Mouse (Mus musculus): ENCODE results near the gene 4930432K21Rik. TPM values are rescaled to one million over a fixed set of nuclear protein-coding genes. Genes with fewer than 3 reads are reported as not detected.
A peak's percentile ranks its signal among the peaks of the same experiment; 100 is the strongest.

4930432K21Rik gene
- polyA plus RNA-seq, 1 experiment = not detected

- peaks cover 88% of the 10 kb centered on the region for H3K36me3 ChIP-seq (ENCODE audit: control insufficient read depth)
Observed at GRCm38 (mm10) chr8:84137848-84138247, 10.0 kb upstream of the 4930432K21Rik start.

GRCm38 (mm10) chr8:84140838-84141237 lies 7.0 kb upstream of the 4930432K21Rik start:
- H3K4me3 ChIP-seq (replicated peaks) = no peak overlapping the region
- no peak for TF ChIP-seq TAL1 (IDR thresholded peaks at IDR 0.05; ENCODE audit: low read length)
- no peaks in the 10 kb centered on the region for H3K4me1 ChIP-seq (ENCODE audit: control insufficient read depth)
- H3K36me3 ChIP-seq (ENCODE audit: control insufficient read depth) = peaks cover 75% of the 10 kb centered on the region
- no peaks in the 10 kb centered on the region for H3K27me3 ChIP-seq (ENCODE audit: control insufficient read depth)
- H3K9me3 ChIP-seq (ENCODE audit: control insufficient read depth, low read length) = no peaks in the 10 kb centered on the region

More at GRCm38 (mm10) chr8:84137848-84138247, 10.0 kb upstream of the 4930432K21Rik start:
- Histone ChIP-seq H3K27me3 (ENCODE audit: control insufficient read depth) (no peaks in the 10 kb centered on the region), H3K4me1 (ENCODE audit: control insufficient read depth) (no peaks in the 10 kb centered on the region), H3K4me3 (replicated peaks) (no peak overlapping the region), H3K9me3 (ENCODE audit: control insufficient read depth, low read length) (no peaks in the 10 kb centered on the region)
- no peak for TF ChIP-seq TAL1 (IDR thresholded peaks at IDR 0.05; ENCODE audit: low read length)
- TF ChIP-seq GATA1 (IDR thresholded peaks at IDR 0.05; ENCODE audit: low read length) = no peak

GRCm38 (mm10) chr8:84144636-84145245 lies 3.1 kb upstream of the 4930432K21Rik start:
- Histone ChIP-seq H3K9me3 (ENCODE audit: control insufficient read depth, low read length) (no peaks in the 10 kb centered on the region), H3K36me3 (ENCODE audit: control insufficient read depth) (peaks cover 39% of the 10 kb centered on the region), H3K4me3 (replicated peaks) (no peak overlapping the region), H3K27me3 (ENCODE audit: control insufficient read depth) (no peaks in the 10 kb centered on the region), H3K4me1 (ENCODE audit: control insufficient read depth) (peaks cover 23% of the 10 kb centered on the region)
- TF ChIP-seq GATA1 (IDR thresholded peaks at IDR 0.05; ENCODE audit: low read length) = no peak
- no peak for TF ChIP-seq TAL1 (IDR thresholded peaks at IDR 0.05; ENCODE audit: low read length)

GRCm38 (mm10) chr8:84147324-84147766 lies 480 bp upstream of the 4930432K21Rik start:
- peaks cover 19% of the 10 kb centered on the region for H3K36me3 ChIP-seq (ENCODE audit: control insufficient read depth)
- peaks cover 23% of the 10 kb centered on the region for H3K4me1 ChIP-seq (ENCODE audit: control insufficient read depth)
- H3K9me3 ChIP-seq (ENCODE audit: control insufficient read depth, low read length) = no peaks in the 10 kb centered on the region
- no peak for TF ChIP-seq TAL1 (IDR thresholded peaks at IDR 0.05; ENCODE audit: low read length)
- no peak for TF ChIP-seq GATA1 (IDR thresholded peaks at IDR 0.05; ENCODE audit: low read length)
- peak overlapping the region; percentile 71 for H3K4me3 ChIP-seq (replicated peaks)
- no peaks in the 10 kb centered on the region for H3K27me3 ChIP-seq (ENCODE audit: control insufficient read depth)

GRCm38 (mm10) chr8:84148531-84148850 lies 666 bp downstream of the 4930432K21Rik start:
- Histone ChIP-seq H3K36me3 (ENCODE audit: control insufficient read depth) (peaks cover 8% of the 10 kb centered on the region), H3K9me3 (ENCODE audit: control insufficient read depth, low read length) (no peaks in the 10 kb centered on the region), H3K4me3 (replicated peaks) (no peak overlapping the region), H3K27me3 (ENCODE audit: control insufficient read depth) (no peaks in the 10 kb centered on the region), H3K4me1 (ENCODE audit: control insufficient read depth) (peaks cover 23% of the 10 kb centered on the region)
- TF ChIP-seq GATA1 (IDR thresholded peaks at IDR 0.05; ENCODE audit: low read length) (no peak), TAL1 (IDR thresholded peaks at IDR 0.05; ENCODE audit: low read length) (no peak)

GRCm38 (mm10) chr8:84149181-84149580 lies 1.4 kb downstream of the 4930432K21Rik start:
- no peak for TF ChIP-seq TAL1 (IDR thresholded peaks at IDR 0.05; ENCODE audit: low read length)
- Histone ChIP-seq H3K4me1 (ENCODE audit: control insufficient read depth) (peaks cover 23% of the 10 kb centered on the region), H3K36me3 (ENCODE audit: control insufficient read depth) (peaks cover 2% of the 10 kb centered on the region; the same call in 1 of the 2 replicates), H3K27me3 (ENCODE audit: control insufficient read depth) (no peaks in the 10 kb centered on the region), H3K4me3 (replicated peaks) (no peak overlapping the region), H3K9me3 (ENCODE audit: control insufficient read depth, low read length) (no peaks in the 10 kb centered on the region)

GRCm38 (mm10) chr8:84157620-84158019 lies 9.8 kb downstream of the 4930432K21Rik start:
- Histone ChIP-seq H3K36me3 (ENCODE audit: control insufficient read depth) (no peaks in the 10 kb centered on the region), H3K4me1 (ENCODE audit: control insufficient read depth) (no peaks in the 10 kb centered on the region), H3K27me3 (ENCODE audit: control insufficient read depth) (no peaks in the 10 kb centered on the region), H3K4me3 (replicated peaks) (no peak overlapping the region), H3K9me3 (ENCODE audit: control insufficient read depth, low read length) (no peaks in the 10 kb centered on the region)
- TF ChIP-seq GATA1 (IDR thresholded peaks at IDR 0.05; ENCODE audit: low read length) (no peak), TAL1 (IDR thresholded peaks at IDR 0.05; ENCODE audit: low read length) (no peak)

- Histone ChIP-seq H3K36me3 (ENCODE audit: control insufficient read depth) (no peaks in the 10 kb centered on the region; the same call in 1 of the 2 replicates), H3K4me1 (ENCODE audit: control insufficient read depth) (peaks cover 13% of the 10 kb centered on the region), H3K27me3 (ENCODE audit: control insufficient read depth) (no peaks in the 10 kb centered on the region), H3K9me3 (ENCODE audit: control insufficient read depth, low read length) (no peaks in the 10 kb centered on the region), H3K4me3 (replicated peaks) (no peak overlapping the region)
- TF ChIP-seq TAL1 (IDR thresholded peaks at IDR 0.05; ENCODE audit: low read length) (no peak), GATA1 (IDR thresholded peaks at IDR 0.05; ENCODE audit: low read length) (no peak)
Observed at GRCm38 (mm10) chr8:84167696-84168095, 19.9 kb downstream of the 4930432K21Rik start.

GRCm38 (mm10) chr8:84170096-84170495 lies 22.3 kb downstream of the 4930432K21Rik start:
- peaks cover 13% of the 10 kb centered on the region for H3K4me1 ChIP-seq (ENCODE audit: control insufficient read depth)
- TF ChIP-seq GATA1 (IDR thresholded peaks at IDR 0.05; ENCODE audit: low read length) = no peak
- TF ChIP-seq TAL1 (IDR thresholded peaks at IDR 0.05; ENCODE audit: low read length) = no peak
- no peaks in the 10 kb centered on the region; the same call in 1 of the 2 replicates for H3K36me3 ChIP-seq (ENCODE audit: control insufficient read depth)
- H3K9me3 ChIP-seq (ENCODE audit: control insufficient read depth, low read length) = no peaks in the 10 kb centered on the region
- H3K4me3 ChIP-seq (replicated peaks) = no peak overlapping the region
- H3K27me3 ChIP-seq (ENCODE audit: control insufficient read depth) = no peaks in the 10 kb centered on the region

- H3K9me3 ChIP-seq (ENCODE audit: control insufficient read depth, low read length) = no peaks in the 10 kb centered on the region
- TF ChIP-seq TAL1 (IDR thresholded peaks at IDR 0.05; ENCODE audit: low read length) (no peak), GATA1 (IDR thresholded peaks at IDR 0.05; ENCODE audit: low read length) (no peak)
- H3K27me3 ChIP-seq (ENCODE audit: control insufficient read depth) = no peaks in the 10 kb centered on the region
- H3K4me1 ChIP-seq (ENCODE audit: control insufficient read depth) = 0 out of 2 replicates have a peak, but pooled peaks cover 2% of the 10 kb centered on the region
- no peaks in the 10 kb centered on the region; the same call in 1 of the 2 replicates for H3K36me3 ChIP-seq (ENCODE audit: control insufficient read depth)
- H3K4me3 ChIP-seq (replicated peaks) = no peak overlapping the region
Observed at GRCm38 (mm10) chr8:84173861-84174260, 26.0 kb downstream of the 4930432K21Rik start.
